Mouse (Mus musculus) lung, postnatal 0 days (tissue): ENCODE data around the gene Gm28557.

Experiments used
- CTCF ChIP-seq: IDR thresholded peaks from 2 replicates; pipeline ENCODE4 v1.5.1; 2016; ENCODE audit warnings: antibody characterized with exemption, mild to moderate bottlenecking
- EP300 ChIP-seq: IDR thresholded peaks from 2 replicates; pipeline ENCODE4 v1.6.1; 2016; ENCODE audit warnings: antibody characterized with exemption, mild to moderate bottlenecking, control low read depth

DNA sequence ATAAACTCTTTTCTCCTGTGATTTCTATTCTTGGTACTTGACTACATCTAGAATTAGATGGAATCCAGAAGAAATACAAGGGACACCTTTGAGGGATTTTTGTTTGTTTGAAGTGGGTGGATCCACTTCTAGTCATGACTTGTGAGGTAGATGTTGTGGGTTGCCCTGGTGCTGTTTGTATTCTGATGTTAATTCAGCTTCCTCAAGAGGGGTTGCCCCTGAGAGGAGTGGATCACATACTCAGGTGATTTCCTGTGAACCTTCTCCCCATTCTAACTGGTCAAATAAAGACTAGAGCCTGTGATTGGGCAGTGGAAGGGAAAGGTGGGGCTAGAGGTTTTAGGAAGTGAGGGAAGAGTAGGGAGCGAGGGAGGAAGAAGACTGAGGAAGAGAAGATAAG, 26.5 kb downstream of the Gm28557 start:
- TF ChIP-seq CTCF = no peak
- TF ChIP-seq EP300 = no peak
